Mouse (Mus musculus): ENCODE measurements around the gene Inka1. TPM values are rescaled to one million over a fixed set of nuclear protein-coding genes. Genes with fewer than 3 reads are reported as not detected.

Gene Inka1
- polyA plus RNA-seq, 1 experiment from 2014 or later: 16.2 TPM

DNA sequence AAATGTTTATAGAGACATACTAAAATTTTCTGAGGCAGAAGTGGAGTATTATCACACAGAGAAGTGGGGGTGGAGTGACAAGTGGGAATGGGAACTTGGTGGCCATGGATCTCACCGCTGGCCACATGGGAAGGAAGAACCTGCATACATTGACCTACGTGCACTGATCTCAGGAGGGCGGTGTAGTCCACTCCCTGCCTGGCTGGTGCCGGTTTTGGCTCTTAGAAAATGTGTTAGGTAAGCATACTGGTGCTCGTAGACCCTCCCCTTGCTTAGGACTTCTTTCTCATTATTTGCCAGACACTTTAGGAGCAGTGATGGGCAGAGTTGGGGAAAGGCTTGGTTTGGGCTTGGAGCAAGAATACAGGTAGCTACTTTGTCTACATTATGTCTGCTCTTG lies 22.4 kb upstream of the Inka1 start:
- Histone ChIP-seq H3K27ac (ENCODE audit: low read depth, low read length) (no peak overlapping the region), H3K4me3 (ENCODE audit: low read depth, low read length) (no peak overlapping the region), H3K9ac (ENCODE audit: low read length) (no peak overlapping the region), H3K9me3 (replicated peaks; ENCODE audit: control insufficient read depth, low read length) (no peaks in the 10 kb centered on the region), H3K4me1 (ENCODE audit: control insufficient read depth, insufficient read depth, low read length) (peaks cover 10% of the 10 kb centered on the region), H3K36me3 (ENCODE audit: control insufficient read depth, insufficient read depth, low read length) (peaks cover 8% of the 10 kb centered on the region; the same call in 1 of the 2 replicates), H3K27me3 (replicated peaks; ENCODE audit: control insufficient read depth, insufficient read depth, low read length) (no peaks in the 10 kb centered on the region), H3K4me2 (ENCODE audit: low read length) (no peak overlapping the region)
- 93% methylated on average over 5 of the region's 5 CpGs for WGBS
- DNase-seq (ENCODE audit: low spot score) (no peak), ATAC-seq (no peak)

DNA sequence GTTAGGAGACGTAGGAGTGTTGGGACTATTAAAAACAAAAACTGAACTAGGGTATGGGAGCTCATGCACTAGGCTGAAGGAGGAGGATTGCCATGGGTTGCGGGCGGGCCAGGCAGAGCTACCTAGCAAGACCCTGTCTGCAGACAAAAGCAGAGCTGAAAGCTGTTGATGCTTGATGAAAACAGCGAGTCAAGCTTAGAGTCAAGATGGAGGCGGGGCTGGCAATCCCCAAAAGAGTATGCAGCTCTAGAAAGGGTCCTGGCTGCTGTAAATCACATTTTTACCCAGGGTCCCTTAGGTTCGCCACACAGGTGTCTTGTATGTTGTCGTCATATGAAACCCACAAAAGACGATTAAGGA lies 17.8 kb upstream of the Inka1 start:
- 13% methylated on average over 8 of the region's 8 CpGs for WGBS
- Histone ChIP-seq H3K4me2 (ENCODE audit: low read length) (peak overlapping the region; percentile 83), H3K4me1 (ENCODE audit: control insufficient read depth, insufficient read depth, low read length) (peaks cover 15% of the 10 kb centered on the region), H3K4me3 (ENCODE audit: low read depth, low read length) (peak overlapping the region; percentile 97), H3K9ac (ENCODE audit: low read length) (peak overlapping the region; percentile 97), H3K36me3 (ENCODE audit: control insufficient read depth, insufficient read depth, low read length) (peaks cover 3% of the 10 kb centered on the region; the same call in 1 of the 2 replicates), H3K27ac (ENCODE audit: low read depth, low read length) (peak overlapping the region; percentile 94), H3K9me3 (replicated peaks; ENCODE audit: control insufficient read depth, low read length) (no peaks in the 10 kb centered on the region), H3K27me3 (replicated peaks; ENCODE audit: control insufficient read depth, insufficient read depth, low read length) (no peaks in the 10 kb centered on the region)
- DNase-seq (ENCODE audit: low spot score) (peak; percentile 42), ATAC-seq (no peak)

DNA sequence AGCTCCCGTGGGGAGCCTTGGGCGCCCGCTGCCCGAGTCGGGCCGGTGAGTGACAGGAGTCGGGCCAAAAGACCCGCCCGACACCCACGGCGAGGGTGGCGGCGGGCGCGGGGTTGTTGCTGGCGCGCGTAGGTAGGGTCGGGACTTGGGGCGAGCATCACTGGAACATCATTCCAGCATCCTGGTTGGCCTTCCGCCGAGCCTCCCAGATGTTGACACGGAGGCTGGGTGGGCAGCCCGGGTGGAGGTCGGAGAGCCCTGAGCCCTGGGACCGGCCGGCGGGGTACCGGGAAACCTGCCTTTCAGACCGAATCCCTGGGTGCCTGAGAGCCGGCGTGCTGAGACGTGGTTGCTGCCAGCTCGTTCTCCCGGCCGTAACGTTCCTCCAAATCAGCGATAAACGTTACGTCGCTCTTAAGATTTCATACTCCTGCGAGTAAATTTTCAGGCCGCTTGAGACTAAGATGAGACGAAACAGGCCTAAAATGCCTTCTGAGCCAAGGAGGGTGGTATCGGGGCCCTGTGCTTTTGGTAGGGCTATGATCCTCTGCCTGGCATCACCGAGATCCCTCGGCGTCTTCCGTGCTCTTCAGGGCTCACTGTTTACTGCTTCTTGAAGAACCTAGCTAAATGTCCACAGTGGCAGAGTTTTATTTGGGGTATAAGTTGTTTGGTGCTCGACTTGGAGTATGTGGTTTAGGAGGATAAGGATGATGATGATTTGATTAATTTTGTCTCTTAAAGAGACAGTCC lies 17.3 kb upstream of the Inka1 start:
- Histone ChIP-seq H3K4me1 (ENCODE audit: control insufficient read depth, insufficient read depth, low read length) (peaks cover 15% of the 10 kb centered on the region), H3K4me3 (ENCODE audit: low read depth, low read length) (peak overlapping the region; percentile 97), H3K36me3 (ENCODE audit: control insufficient read depth, insufficient read depth, low read length) (peaks cover 3% of the 10 kb centered on the region; the same call in 1 of the 2 replicates), H3K4me2 (ENCODE audit: low read length) (peak overlapping the region; percentile 83), H3K27ac (ENCODE audit: low read depth, low read length) (peak overlapping the region; percentile 94), H3K9me3 (replicated peaks; ENCODE audit: control insufficient read depth, low read length) (no peaks in the 10 kb centered on the region), H3K27me3 (replicated peaks; ENCODE audit: control insufficient read depth, insufficient read depth, low read length) (no peaks in the 10 kb centered on the region), H3K9ac (ENCODE audit: low read length) (peak overlapping the region; percentile 97)
- WGBS: under 1% methylated on average over 50 of the region's 50 CpGs
- ATAC-seq (peak; percentile 57), DNase-seq (ENCODE audit: low spot score) (peak; percentile 24)

DNA sequence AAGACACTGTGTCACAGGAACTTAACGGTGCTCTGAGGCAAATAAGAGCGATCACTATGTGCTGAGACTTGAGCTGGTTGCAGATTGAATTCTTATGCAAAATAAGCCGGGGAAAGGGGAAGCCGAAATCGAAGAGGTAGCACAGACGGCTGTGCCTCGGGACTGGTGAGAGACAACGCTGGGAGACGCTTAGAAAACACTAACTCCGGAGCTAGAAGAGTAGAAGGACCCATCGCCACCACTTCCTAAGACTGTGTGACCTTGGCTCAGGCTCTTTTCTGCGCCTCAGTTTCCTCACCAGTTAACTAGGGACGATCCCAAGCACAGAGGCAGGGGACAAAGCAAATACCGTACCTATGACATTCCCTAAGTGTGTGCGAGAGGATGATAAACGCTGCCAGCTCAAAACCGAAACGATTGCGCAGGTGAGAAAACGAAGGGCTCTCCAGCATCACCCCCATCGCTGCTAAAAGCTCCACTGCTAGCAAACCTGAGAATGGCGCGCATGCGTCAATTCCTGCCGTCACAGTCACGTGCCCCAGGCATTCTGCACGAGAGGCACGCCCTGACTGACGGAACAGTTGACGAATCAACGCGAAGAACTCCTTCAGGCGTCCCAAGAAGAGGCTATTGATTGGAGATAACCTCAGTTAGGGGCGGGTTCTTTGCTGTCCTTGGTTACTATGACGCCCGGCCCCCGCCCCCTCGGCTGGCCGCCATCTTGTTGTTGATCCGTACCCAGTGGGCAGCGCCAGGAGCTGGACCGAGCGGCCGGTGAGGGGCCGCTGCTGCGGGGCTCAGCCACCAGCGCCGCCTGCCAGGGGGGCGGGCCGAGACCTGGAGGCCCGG lies 16.5 kb upstream of the Inka1 start, which contains the start of gene Ip6k1:
Gene Ip6k1 (plus strand): TSS at position 580 of the 849 bp plus-strand sequence.
- DNase-seq (ENCODE audit: low spot score) (peak; percentile 100), ATAC-seq (peak; percentile 100)
- no peaks in the 10 kb centered on the region for H3K27me3 ChIP-seq (replicated peaks; ENCODE audit: control insufficient read depth, insufficient read depth, low read length)
- H3K27ac ChIP-seq (ENCODE audit: low read depth, low read length): peak within 1 kb of the TSS; percentile 94
- peaks cover 15% of the 10 kb centered on the region for H3K4me1 ChIP-seq (ENCODE audit: control insufficient read depth, insufficient read depth, low read length)
- peak within 1 kb of the TSS; percentile 97 for H3K4me3 ChIP-seq (ENCODE audit: low read depth, low read length)
- H3K9me3 ChIP-seq (replicated peaks; ENCODE audit: control insufficient read depth, low read length): no peaks in the 10 kb centered on the region
- under 1% methylated on average over 51 of the region's 51 CpGs for WGBS
- peak within 1 kb of the TSS; percentile 97 for H3K9ac ChIP-seq (ENCODE audit: low read length)
- H3K36me3 ChIP-seq (ENCODE audit: control insufficient read depth, insufficient read depth, low read length): peaks cover 3% of the 10 kb centered on the region; the same call in 1 of the 2 replicates
- peak within 1 kb of the TSS; percentile 83 for H3K4me2 ChIP-seq (ENCODE audit: low read length)

DNA sequence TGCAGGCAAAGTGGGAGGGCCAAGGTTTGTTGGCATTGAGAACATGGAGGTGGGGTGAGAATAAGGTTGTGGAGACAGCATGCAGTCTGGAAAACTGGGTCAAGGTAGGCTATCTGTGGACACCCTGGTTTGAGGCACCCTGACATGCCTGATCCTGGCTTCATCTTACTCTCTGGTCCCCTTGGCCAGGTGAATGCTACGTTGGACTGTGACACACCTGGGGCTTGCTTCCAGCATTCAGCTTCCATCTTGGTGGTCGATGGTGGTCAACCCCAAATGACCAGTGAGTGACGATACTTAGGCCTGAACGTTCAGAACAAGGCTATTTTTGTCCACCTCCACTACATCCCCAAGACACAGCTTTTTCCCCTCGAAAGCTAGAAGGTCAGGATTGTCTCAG lies 10.4 kb upstream of the Inka1 start, which contains the start of gene Gm20662:
Gene Gm20662 (plus strand): TSS at position 301 of the 400 bp plus-strand sequence.
- Histone ChIP-seq H3K4me2 (ENCODE audit: low read length) (no peak within 1 kb of the TSS), H3K9me3 (replicated peaks; ENCODE audit: control insufficient read depth, low read length) (no peaks in the 10 kb centered on the region), H3K36me3 (ENCODE audit: control insufficient read depth, insufficient read depth, low read length) (no peaks in the 10 kb centered on the region), H3K27ac (ENCODE audit: low read depth, low read length) (no peak within 1 kb of the TSS), H3K4me3 (ENCODE audit: low read depth, low read length) (no peak within 1 kb of the TSS), H3K27me3 (replicated peaks; ENCODE audit: control insufficient read depth, insufficient read depth, low read length) (no peaks in the 10 kb centered on the region), H3K9ac (ENCODE audit: low read length) (no peak within 1 kb of the TSS), H3K4me1 (ENCODE audit: control insufficient read depth, insufficient read depth, low read length) (no peaks in the 10 kb centered on the region)
- WGBS: 91% methylated on average over 5 of the region's 5 CpGs
- no peak for DNase-seq (ENCODE audit: low spot score)
- ATAC-seq: no peak

DNA sequence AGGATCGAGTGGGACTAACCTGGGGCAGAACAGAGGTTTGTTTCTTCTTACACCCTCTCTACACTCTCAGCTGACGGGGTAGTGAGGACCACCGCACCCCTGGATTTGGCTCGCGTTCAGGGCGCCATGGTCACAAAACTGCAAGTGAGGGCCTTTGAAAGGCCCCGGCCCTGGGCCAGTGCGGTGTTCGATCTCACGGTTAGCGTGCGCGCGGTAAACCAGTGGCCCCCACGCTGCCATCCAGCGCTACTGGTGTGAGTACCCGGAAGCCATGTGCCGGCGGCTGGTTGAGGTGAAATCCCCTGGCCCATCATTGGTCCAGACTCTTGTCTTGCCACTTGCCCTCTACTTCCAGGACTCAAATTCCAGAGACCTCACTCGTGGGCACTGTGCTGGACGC lies 9.8 kb upstream of the Inka1 start:
- WGBS: 91% methylated on average over 21 of the region's 21 CpGs
- ATAC-seq (no peak), DNase-seq (ENCODE audit: low spot score) (no peak)
- Histone ChIP-seq H3K36me3 (ENCODE audit: control insufficient read depth, insufficient read depth, low read length) (no peaks in the 10 kb centered on the region), H3K4me3 (ENCODE audit: low read depth, low read length) (no peak overlapping the region), H3K9ac (ENCODE audit: low read length) (no peak overlapping the region), H3K4me2 (ENCODE audit: low read length) (no peak overlapping the region), H3K9me3 (replicated peaks; ENCODE audit: control insufficient read depth, low read length) (no peaks in the 10 kb centered on the region), H3K27me3 (replicated peaks; ENCODE audit: control insufficient read depth, insufficient read depth, low read length) (no peaks in the 10 kb centered on the region), H3K4me1 (ENCODE audit: control insufficient read depth, insufficient read depth, low read length) (no peaks in the 10 kb centered on the region), H3K27ac (ENCODE audit: low read depth, low read length) (no peak overlapping the region)

DNA sequence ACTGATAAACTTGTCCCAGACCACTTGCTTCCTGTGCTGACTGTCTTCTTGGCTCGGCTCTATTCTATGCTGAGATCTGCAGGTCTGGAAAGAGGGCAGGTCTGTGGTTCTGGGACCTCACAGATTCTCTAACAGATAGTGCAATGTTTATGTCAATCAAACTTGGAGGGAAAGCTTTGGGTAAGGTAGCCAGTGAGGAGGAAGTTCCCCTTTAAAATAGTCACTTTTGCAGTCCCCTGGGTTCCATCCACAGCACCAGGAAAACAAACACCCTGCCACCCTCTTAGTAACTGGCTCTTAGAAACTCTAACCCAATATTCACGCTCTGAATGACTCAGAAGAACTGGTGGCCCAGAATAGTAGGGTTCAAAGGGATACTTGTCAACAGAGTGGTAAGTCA lies 8.8 kb upstream of the Inka1 start:
- no peak for ATAC-seq
- Histone ChIP-seq H3K27me3 (replicated peaks; ENCODE audit: control insufficient read depth, insufficient read depth, low read length) (no peaks in the 10 kb centered on the region), H3K4me3 (ENCODE audit: low read depth, low read length) (no peak overlapping the region), H3K9ac (ENCODE audit: low read length) (no peak overlapping the region), H3K4me1 (ENCODE audit: control insufficient read depth, insufficient read depth, low read length) (no peaks in the 10 kb centered on the region), H3K36me3 (ENCODE audit: control insufficient read depth, insufficient read depth, low read length) (no peaks in the 10 kb centered on the region), H3K4me2 (ENCODE audit: low read length) (no peak overlapping the region), H3K27ac (ENCODE audit: low read depth, low read length) (no peak overlapping the region), H3K9me3 (replicated peaks; ENCODE audit: control insufficient read depth, low read length) (no peaks in the 10 kb centered on the region)
- DNase-seq (ENCODE audit: low spot score): no peak
- WGBS: 72% methylated on average over 2 of the region's 2 CpGs

DNA sequence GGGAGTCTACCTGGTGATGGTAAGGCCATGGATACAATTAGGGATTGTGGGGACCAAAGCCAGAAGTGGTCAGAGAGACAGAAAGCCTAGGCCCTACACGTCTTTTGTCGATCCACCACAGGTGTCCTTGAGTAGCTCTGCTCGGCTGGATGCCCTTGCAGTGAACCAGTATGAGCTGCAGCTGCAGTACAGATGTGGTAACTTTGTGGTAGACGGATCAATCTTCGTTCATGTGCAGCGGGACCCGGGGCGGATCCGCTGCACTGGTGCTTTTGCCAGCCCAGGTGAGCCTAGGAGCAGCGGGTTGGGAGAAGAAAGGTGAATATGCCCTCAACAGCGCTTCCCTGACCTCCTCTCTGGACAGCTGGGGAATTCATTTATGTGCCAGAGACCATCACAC lies 7.3 kb upstream of the Inka1 start:
- H3K9me3 ChIP-seq (replicated peaks; ENCODE audit: control insufficient read depth, low read length): no peaks in the 10 kb centered on the region
- WGBS: 76% methylated on average over 11 of the region's 11 CpGs
- H3K4me2 ChIP-seq (ENCODE audit: low read length): no peak overlapping the region
- H3K27ac ChIP-seq (ENCODE audit: low read depth, low read length): no peak overlapping the region
- no peaks in the 10 kb centered on the region for H3K4me1 ChIP-seq (ENCODE audit: control insufficient read depth, insufficient read depth, low read length)
- no peak for DNase-seq (ENCODE audit: low spot score)
- H3K9ac ChIP-seq (ENCODE audit: low read length): no peak overlapping the region
- no peak overlapping the region for H3K4me3 ChIP-seq (ENCODE audit: low read depth, low read length)
- no peak for ATAC-seq
- no peaks in the 10 kb centered on the region for H3K27me3 ChIP-seq (replicated peaks; ENCODE audit: control insufficient read depth, insufficient read depth, low read length)
- H3K36me3 ChIP-seq (ENCODE audit: control insufficient read depth, insufficient read depth, low read length): no peaks in the 10 kb centered on the region

Data from forebrain, embryonic 14.5 days (tissue).